Mouse (Mus musculus) heart, embryonic 14.5 days (tissue): ENCODE measurements around the gene Mknk2. TPM values are rescaled to one million over a fixed set of nuclear protein-coding genes. Genes with fewer than 3 reads are reported as not detected.

Experiments used
- ATAC-seq: fragments of 200-750 bp; cut with Nextera tagmentation; 2 replicates; pipeline ENCODE4 v1.8.0; 2017; ENCODE audit warnings: low read depth, moderate TSS enrichment; ENCODE audit not compliant: insufficient number of reproducible peaks, insufficient read depth, low FRiP score
- H3K27ac ChIP-seq, 2 experiments: fragments of 200-500 bp in 1 of 2; fragments of 300-500 bp in 1 of 2; sonication (generic) in 1 of 2; replicated peaks in 1 of 2; 2 replicates each; pipeline ENCODE4 v1.5.1; 2012 to 2014; ENCODE audit warnings: low read depth in 2 of 2, low read length in 2 of 2, control low read depth in 1 of 2, mild to moderate bottlenecking in 1 of 2, mixed read lengths in 1 of 2; ENCODE audit not compliant: control insufficient read depth in 1 of 2, insufficient read depth in 1 of 2
- H3K27me3 ChIP-seq: fragments of 300-500 bp; sonication (generic); 2 replicates; pipeline ENCODE4 v1.6.1; 2014; ENCODE audit warnings: mild to moderate bottlenecking, low read length, control low read depth; ENCODE audit not compliant: control insufficient read depth, insufficient read depth
- H3K36me3 ChIP-seq: fragments of 300-500 bp; sonication (generic); 2 replicates; pipeline ENCODE4 v1.6.1; 2014; ENCODE audit warnings: mild to moderate bottlenecking, control low read depth, low read length, mixed read lengths; ENCODE audit not compliant: control insufficient read depth, insufficient read depth
- H3K4me1 ChIP-seq, 2 experiments: fragments of 200-500 bp in 1 of 2; fragments of 300-500 bp in 1 of 2; sonication (generic) in 1 of 2; 2 replicates each; pipeline ENCODE4 v1.6.1; 2012 to 2014; ENCODE audit warnings: low read length in 2 of 2, control low read depth in 1 of 2, mixed read lengths in 1 of 2; ENCODE audit not compliant: control insufficient read depth in 2 of 2, insufficient read depth in 2 of 2
- H3K4me2 ChIP-seq: fragments of 300-500 bp; sonication (generic); 2 replicates; pipeline ENCODE4 v1.6.1; 2014; ENCODE audit warnings: mild to moderate bottlenecking, low read length
- H3K4me3 ChIP-seq, 2 experiments: fragments of 200-500 bp in 1 of 2; fragments of 300-500 bp in 1 of 2; sonication (generic) in 1 of 2; 2 replicates each; pipeline ENCODE4 v1.5.1; 2012 to 2014; ENCODE audit warnings: low read length in 2 of 2, mild to moderate bottlenecking in 2 of 2, control low read depth in 1 of 2, low read depth in 1 of 2, moderate library complexity in 1 of 2; ENCODE audit not compliant: control insufficient read depth in 1 of 2, insufficient read depth in 1 of 2
- H3K9ac ChIP-seq: fragments of 300-500 bp; sonication (generic); 2 replicates; pipeline ENCODE4 v1.6.1; 2014; ENCODE audit warnings: mild to moderate bottlenecking, low read length
- H3K9me3 ChIP-seq: fragments of 300-500 bp; sonication (generic); 2 replicates; pipeline ENCODE4 v1.6.1; 2016; ENCODE audit warnings: low read length, control low read depth; ENCODE audit not compliant: control insufficient read depth
- WGBS: fragments of 180-500 bp; shearing (Covaris S2); extraction: QIAGEN DNeasy Blood & Tissue Kit; methylation state at CpG from one replicate; pipeline ENCODE4 v1.1.7; 2014; 5-methylcytosine and 5-hydroxymethylcytosine counted together
- polyA plus RNA-seq: library from polyadenylated mRNA; unstranded; fragments of >200 nt; fragmentation: Nextera tagmentation; extraction: Ambion mirVana; gene quantifications from 2 replicates; pipeline ENCODE4 v1.2.1, GENCODE M21; 2014

Gene Mknk2
- polyA plus RNA-seq, 1 experiment from 2014 or later = 82.7 TPM

- WGBS = 46% methylated on average over 5 of the region's 5 CpGs
- H3K27me3 ChIP-seq = no peaks in the 10 kb centered on the region
- H3K4me2 ChIP-seq = no peak overlapping the region
- no peak overlapping the region for H3K27ac ChIP-seq
- H3K4me1 ChIP-seq = no peaks in the 10 kb centered on the region
- H3K4me3 ChIP-seq = no peak overlapping the region
- no peaks in the 10 kb centered on the region for H3K9me3 ChIP-seq
- peaks cover 74% of the 10 kb centered on the region for H3K36me3 ChIP-seq
- H3K9ac ChIP-seq = no peak overlapping the region
- ATAC-seq = peak; percentile 37; the same call in 1 of the 2 replicates
Observed at GRCm38 (mm10) chr10:80687850-80688249, 9.9 kb upstream of the Mknk2 start.

- 93% methylated on average over 3 of the region's 3 CpGs for WGBS
- no peaks in the 10 kb centered on the region for H3K27me3 ChIP-seq
- H3K4me2 ChIP-seq = no peak overlapping the region
- H3K36me3 ChIP-seq = peaks cover 76% of the 10 kb centered on the region
- H3K9me3 ChIP-seq = no peaks in the 10 kb centered on the region
- H3K9ac ChIP-seq = no peak overlapping the region
- no peak overlapping the region for H3K4me3 ChIP-seq
- no peak for ATAC-seq
- H3K27ac ChIP-seq = no peak overlapping the region
- no peaks in the 10 kb centered on the region for H3K4me1 ChIP-seq
Observed at GRCm38 (mm10) chr10:80686617-80687016, 8.7 kb upstream of the Mknk2 start.

DNA sequence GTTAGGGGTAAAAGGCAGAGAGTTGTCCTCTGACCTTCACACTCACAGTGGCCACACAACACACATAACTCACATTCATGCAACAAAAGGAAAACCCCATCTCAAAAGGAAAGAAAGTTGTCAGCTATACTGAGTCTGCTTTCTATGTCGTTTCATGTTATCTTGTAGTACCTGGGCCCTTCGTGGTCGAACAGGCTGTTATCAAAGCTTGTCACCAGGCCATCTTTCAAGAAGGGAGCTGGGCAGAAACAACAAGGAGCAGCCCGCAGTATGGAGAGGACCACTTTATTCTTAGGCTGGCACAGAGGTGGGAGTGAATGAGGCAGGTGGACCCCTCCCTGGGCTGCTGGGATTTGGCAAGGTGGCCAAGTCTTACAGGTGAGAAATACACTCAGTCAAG is 7.1 kb upstream of the Mknk2 start:
- Histone ChIP-seq H3K4me1 (peaks cover 2 to 3% of the 10 kb centered on the region in 2 experiments; a peak in 1 of 4 replicates), H3K36me3 (peaks cover 60% of the 10 kb centered on the region), H3K9me3 (no peaks in the 10 kb centered on the region), H3K9ac (no peak overlapping the region), H3K4me3 (no peak overlapping the region), H3K4me2 (no peak overlapping the region), H3K27ac (no peak overlapping the region), H3K27me3 (no peaks in the 10 kb centered on the region)
- WGBS = 23% methylated on average over 4 of the region's 4 CpGs
- no peak for ATAC-seq

GRCm38 (mm10) chr10:80684214-80684613 is 6.3 kb upstream of the Mknk2 start:
- no peak overlapping the region for H3K4me3 ChIP-seq
- peaks cover 52% of the 10 kb centered on the region for H3K36me3 ChIP-seq
- no peaks in the 10 kb centered on the region for H3K27me3 ChIP-seq
- H3K9me3 ChIP-seq = no peaks in the 10 kb centered on the region
- H3K9ac ChIP-seq = no peak overlapping the region
- WGBS = 59% methylated on average over 6 of the region's 6 CpGs
- H3K4me2 ChIP-seq = no peak overlapping the region
- ATAC-seq = no peak
- no peak overlapping the region for H3K27ac ChIP-seq
- peaks cover 8 to 9% of the 10 kb centered on the region in 2 experiments for H3K4me1 ChIP-seq

- 100% methylated on average over 1 of the region's 1 CpGs for WGBS
Observed at GRCm38 (mm10) chr10:80683647-80684046, 5.7 kb upstream of the Mknk2 start.

DNA sequence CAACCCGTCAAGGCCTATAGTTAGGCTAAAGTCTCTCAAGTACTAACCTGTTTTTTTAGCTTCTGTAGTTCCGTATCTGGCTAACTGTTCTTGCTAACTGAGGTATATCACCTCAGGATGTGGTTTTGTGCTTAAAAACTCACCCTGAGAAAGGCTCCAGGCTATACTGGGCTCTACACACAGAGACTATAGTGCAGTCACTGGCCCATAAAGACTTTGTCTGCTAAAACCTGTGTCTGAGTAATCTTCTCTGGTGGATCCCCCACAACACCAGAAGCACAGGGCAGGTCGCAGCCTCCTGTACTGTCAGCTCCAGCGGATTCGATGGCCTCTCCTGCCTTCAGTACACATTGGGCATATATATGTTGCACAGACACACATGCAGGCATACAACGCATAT is 4.1 kb upstream of the Mknk2 start:
- H3K9me3 ChIP-seq = no peaks in the 10 kb centered on the region
- no peak overlapping the region for H3K4me2 ChIP-seq
- no peak overlapping the region for H3K4me3 ChIP-seq
- WGBS = 93% methylated on average over 6 of the region's 6 CpGs
- no peak overlapping the region for H3K27ac ChIP-seq
- H3K9ac ChIP-seq = no peak overlapping the region
- no peak for ATAC-seq
- H3K4me1 ChIP-seq = peaks cover 30% of the 10 kb centered on the region in 2 experiments
- peaks cover 36% of the 10 kb centered on the region for H3K36me3 ChIP-seq
- H3K27me3 ChIP-seq = no peaks in the 10 kb centered on the region

More at GRCm38 (mm10) chr10:80683647-80684046, 5.7 kb upstream of the Mknk2 start:
- Histone ChIP-seq H3K9me3 (no peaks in the 10 kb centered on the region), H3K4me3 (no peak overlapping the region), H3K9ac (no peak overlapping the region), H3K4me2 (no peak overlapping the region), H3K27ac (no peak overlapping the region), H3K36me3 (peaks cover 47% of the 10 kb centered on the region), H3K27me3 (no peaks in the 10 kb centered on the region), H3K4me1 (peaks cover 14 to 15% of the 10 kb centered on the region in 2 experiments)
- no peak for ATAC-seq

GRCm38 (mm10) chr10:80680260-80680696 is 2.4 kb upstream of the Mknk2 start:
- Histone ChIP-seq H3K4me3 (no peak overlapping the region), H3K36me3 (peaks cover 19% of the 10 kb centered on the region), H3K9me3 (no peaks in the 10 kb centered on the region), H3K4me1 (peaks cover 31 to 32% of the 10 kb centered on the region in 2 experiments), H3K9ac (peak overlapping the region; percentile 27; the same call in 1 of the 2 replicates), H3K4me2 (no peak overlapping the region), H3K27ac (no peak overlapping the region), H3K27me3 (no peaks in the 10 kb centered on the region)
- 92% methylated on average over 2 of the region's 2 CpGs for WGBS
- ATAC-seq = no peak
